Mouse (Mus musculus) small intestine, adult 2 months (tissue): ENCODE results near the gene Sowahb. TPM values are rescaled to one million over a fixed set of nuclear protein-coding genes. Genes with fewer than 3 reads are reported as not detected.
A peak's percentile ranks its signal among the peaks of the same experiment; 100 is the strongest.

Experiments used
- H3K27ac ChIP-seq: fragments of 200-500 bp; 2 replicates; pipeline ENCODE4 v1.5.1; 2012; ENCODE audit warnings: low read depth, low read length, control low read depth, inconsistent platforms; ENCODE audit not compliant: insufficient read depth
- H3K27me3 ChIP-seq: fragments of 200-500 bp; 2 replicates; pipeline ENCODE4 v1.6.1; 2012; ENCODE audit warnings: mild to moderate bottlenecking, moderate library complexity, low read length, inconsistent platforms; ENCODE audit not compliant: control insufficient read depth, insufficient read depth
- H3K36me3 ChIP-seq: fragments of 200-500 bp; 2 replicates; pipeline ENCODE4 v1.6.1; 2012; ENCODE audit warnings: mild to moderate bottlenecking, low read length, control low read depth, inconsistent platforms; ENCODE audit not compliant: control insufficient read depth, insufficient read depth
- H3K4me1 ChIP-seq: fragments of 200-500 bp; 2 replicates; pipeline ENCODE4 v1.6.1; 2012; ENCODE audit warnings: low read length, inconsistent platforms, mixed read lengths; ENCODE audit not compliant: control insufficient read depth, insufficient read depth, insufficient read length
- H3K4me3 ChIP-seq: fragments of 200-500 bp; 2 replicates; pipeline ENCODE4 v1.5.1; 2012; ENCODE audit warnings: low read depth, mild to moderate bottlenecking, control low read depth, inconsistent platforms, low read length, moderate library complexity
- CTCF ChIP-seq: fragments of 200-500 bp; IDR thresholded peaks from 2 replicates; pipeline ENCODE4 v1.5.1; 2012; ENCODE audit warnings: low read depth, mild to moderate bottlenecking, control low read depth, inconsistent platforms, low read length, moderate library complexity, mixed read lengths; ENCODE audit not compliant: insufficient replicate concordance, insufficient read length; ENCODE audit errors: extremely low read depth
- POLR2A ChIP-seq: fragments of 200-500 bp; IDR thresholded peaks from 2 replicates; pipeline ENCODE4 v1.6.1; 2012; ENCODE audit warnings: low read depth, mild to moderate bottlenecking, control low read depth, inconsistent platforms, low read length, moderate library complexity
- WGBS: fragments of 180-500 bp; shearing (Covaris S2); methylation state at CpG from one replicate; pipeline ENCODE4 v1.1.7; 2018; 5-methylcytosine and 5-hydroxymethylcytosine counted together
- polyA plus RNA-seq: library from polyadenylated mRNA; depleted of rRNA; stranded (reverse); fragments of >200 nt; gene quantifications from 2 replicates; pipeline ENCODE4 v1.2.3, GENCODE M21; 2012

Sowahb gene
- polyA plus RNA-seq, 1 experiment, result 33.6 TPM

DNA sequence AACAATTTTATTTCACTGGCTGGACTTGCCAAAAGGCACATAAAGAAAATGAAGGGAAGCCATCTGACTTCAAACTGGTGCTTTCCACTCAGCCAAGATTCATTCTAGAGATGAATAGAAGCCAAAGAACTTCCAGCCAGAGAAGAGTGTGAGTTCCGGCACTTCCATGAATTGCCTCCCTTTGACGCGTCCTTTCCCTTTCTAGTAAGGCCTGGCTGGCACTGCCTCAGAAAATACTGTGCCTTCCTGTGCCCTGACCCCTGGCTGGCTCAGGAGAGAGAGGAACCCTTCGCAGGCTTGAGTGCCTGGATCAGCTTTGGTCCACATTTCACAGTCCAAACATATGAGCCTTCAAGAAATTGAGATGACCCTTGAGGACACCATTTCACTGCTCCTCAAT is 2.8 kb downstream of the Sowahb start:
- Histone ChIP-seq H3K4me1 (peaks cover 8% of the 10 kb centered on the region), H3K4me3 (peak overlapping the region; percentile 86), H3K36me3 (no peaks in the 10 kb centered on the region), H3K27ac (peak overlapping the region; percentile 71), H3K27me3 (no peaks in the 10 kb centered on the region; the same call in 1 of the 2 replicates)
- TF ChIP-seq CTCF (no peak), POLR2A (no peak)
- 31% methylated on average over 4 of the region's 4 CpGs for WGBS

DNA sequence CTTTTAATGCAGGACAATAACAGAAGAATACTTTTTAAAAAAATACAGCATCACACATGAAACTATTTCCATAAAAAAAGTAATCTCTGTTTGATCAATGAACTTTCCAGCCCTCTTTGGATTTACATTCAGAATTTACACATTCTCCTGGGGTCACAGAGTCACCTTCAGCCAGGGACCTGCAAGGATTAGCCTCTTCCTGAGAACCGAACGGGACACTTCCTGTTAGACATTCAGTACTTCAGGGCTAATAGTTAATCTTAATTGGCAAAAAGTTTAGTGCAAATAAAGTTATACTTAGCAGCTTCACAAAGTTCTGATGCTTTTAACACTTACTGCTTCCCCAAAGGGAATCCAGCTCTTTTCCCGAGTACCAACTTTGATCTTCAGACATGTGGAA is 3.5 kb downstream of the Sowahb start:
- Histone ChIP-seq H3K4me3 (peak overlapping the region; percentile 86; the same call in 1 of the 2 replicates), H3K27ac (peak overlapping the region; percentile 71), H3K27me3 (no peaks in the 10 kb centered on the region; the same call in 1 of the 2 replicates), H3K36me3 (no peaks in the 10 kb centered on the region), H3K4me1 (peaks cover 8% of the 10 kb centered on the region)
- 15% methylated on average over 3 of the region's 3 CpGs for WGBS
- TF ChIP-seq CTCF (no peak), POLR2A (no peak)

DNA sequence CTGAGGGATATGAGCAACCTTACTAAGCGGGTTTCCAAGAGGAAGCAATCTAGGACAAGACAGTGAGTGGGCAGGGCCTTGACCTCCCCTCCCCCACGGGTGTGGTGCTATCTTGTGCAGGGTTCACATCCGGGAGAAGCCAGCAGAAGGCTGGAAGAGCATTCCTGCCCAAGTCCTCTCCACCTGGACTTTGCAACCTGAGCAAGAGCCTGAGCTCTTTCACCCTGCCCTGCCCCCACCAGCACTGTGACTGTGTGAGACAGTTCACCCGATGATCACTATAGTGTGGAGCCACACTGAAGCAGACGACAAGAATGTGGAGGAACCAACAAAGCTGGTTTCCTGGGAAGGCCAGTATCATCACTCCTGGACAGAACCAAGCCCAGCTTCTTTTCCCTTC is 4.7 kb downstream of the Sowahb start:
- Histone ChIP-seq H3K27me3 (no peaks in the 10 kb centered on the region; the same call in 1 of the 2 replicates), H3K36me3 (no peaks in the 10 kb centered on the region), H3K4me3 (peak overlapping the region; percentile 39), H3K4me1 (peaks cover 8% of the 10 kb centered on the region), H3K27ac (peak overlapping the region; percentile 77)
- TF ChIP-seq CTCF (no peak), POLR2A (peak; percentile 62)
- WGBS, result 23% methylated on average over 5 of the region's 5 CpGs

DNA sequence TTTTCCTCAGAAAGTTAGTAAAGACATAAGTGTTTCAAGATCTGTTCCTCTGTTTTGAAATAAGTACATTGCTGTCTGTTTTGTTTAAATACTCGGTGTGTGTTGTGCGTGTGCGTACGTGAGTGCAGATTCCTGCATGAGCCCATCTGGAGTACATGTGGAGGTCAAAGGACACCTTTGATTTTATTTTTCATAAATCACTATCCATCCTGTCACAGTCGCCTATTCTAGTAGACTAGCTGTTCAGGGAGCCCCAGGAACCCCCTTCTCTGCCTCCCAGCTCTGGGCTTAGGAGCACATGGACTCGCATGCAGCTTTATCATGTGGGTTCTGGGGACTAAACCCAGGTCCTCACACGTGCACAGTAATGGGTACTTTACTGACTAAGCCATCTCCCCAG is 8.6 kb downstream of the Sowahb start:
- Histone ChIP-seq H3K4me3 (no peak overlapping the region), H3K27ac (no peak overlapping the region), H3K27me3 (no peaks in the 10 kb centered on the region), H3K4me1 (peaks cover 11% of the 10 kb centered on the region), H3K36me3 (no peaks in the 10 kb centered on the region)
- TF ChIP-seq CTCF (no peak), POLR2A (no peak)
- 75% methylated on average over 7 of the region's 7 CpGs for WGBS

DNA sequence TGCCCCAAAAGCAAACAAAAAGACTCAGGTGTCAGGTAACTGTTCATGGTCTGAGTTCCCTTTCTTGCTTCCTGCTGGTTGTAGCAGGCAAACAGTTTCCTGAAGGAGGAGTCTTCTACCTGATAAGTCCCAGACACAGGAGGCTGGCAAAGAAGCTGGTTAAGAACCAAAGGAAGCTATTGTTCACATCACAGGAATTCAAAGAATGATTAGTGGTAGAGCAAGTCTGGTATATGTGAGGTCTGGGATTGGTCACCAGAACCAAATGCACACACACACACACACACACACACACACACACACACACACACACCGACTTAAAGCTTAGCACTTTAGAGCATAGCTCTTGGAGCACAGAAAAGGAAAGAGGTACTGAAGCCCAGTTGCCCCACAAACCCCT is 9.5 kb downstream of the Sowahb start:
- no peak overlapping the region for H3K4me3 ChIP-seq
- H3K27me3 ChIP-seq, result no peaks in the 10 kb centered on the region
- 7% methylated on average over 1 of the region's 1 CpGs for WGBS
- H3K27ac ChIP-seq, result no peak overlapping the region
- H3K4me1 ChIP-seq, result peaks cover 11% of the 10 kb centered on the region
- TF ChIP-seq POLR2A (no peak), CTCF (no peak)
- H3K36me3 ChIP-seq, result no peaks in the 10 kb centered on the region

DNA sequence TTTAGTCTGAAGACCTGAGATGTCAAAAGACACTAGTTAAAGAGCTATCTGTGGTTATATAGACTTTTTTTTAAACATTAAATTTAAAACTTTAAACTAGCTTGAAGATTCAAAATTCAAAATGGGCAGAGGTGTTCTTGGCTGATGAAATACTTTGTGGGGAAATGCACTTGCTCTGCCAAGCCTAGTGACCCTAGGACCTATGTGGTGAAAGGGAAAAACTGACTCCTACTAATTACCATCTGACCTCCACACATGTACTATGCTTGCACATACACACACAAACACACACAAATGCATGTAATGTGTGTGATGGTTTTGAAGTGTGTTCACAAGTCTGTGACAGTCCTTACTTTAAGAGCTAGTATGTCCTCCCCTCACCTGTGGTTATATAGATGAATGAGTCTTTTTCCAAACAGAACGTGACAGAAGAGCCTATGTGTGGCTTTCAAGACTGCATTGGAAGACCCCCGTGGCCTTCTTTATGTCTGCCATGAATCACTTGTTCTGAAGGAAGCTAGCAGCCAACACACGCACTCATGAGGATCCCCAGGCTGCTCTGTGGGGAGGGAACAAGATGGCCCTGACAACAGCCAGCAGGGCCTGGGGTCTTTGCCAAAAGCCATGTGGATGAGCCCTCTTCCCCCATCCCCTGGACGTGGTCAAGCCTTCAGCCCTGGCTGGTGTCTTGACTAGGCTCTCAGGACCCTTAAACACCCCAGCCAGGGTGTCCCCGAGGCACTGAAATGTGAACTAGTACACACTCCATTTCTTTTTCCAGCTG is 11.5 kb downstream of the Sowahb start:
- WGBS, result 82% methylated on average over 5 of the region's 5 CpGs
- peaks cover 3% of the 10 kb centered on the region; the same call in 1 of the 2 replicates for H3K4me1 ChIP-seq
- no peaks in the 10 kb centered on the region for H3K27me3 ChIP-seq
- no peaks in the 10 kb centered on the region for H3K36me3 ChIP-seq
- no peak overlapping the region for H3K4me3 ChIP-seq
- TF ChIP-seq CTCF (no peak), POLR2A (no peak)
- no peak overlapping the region for H3K27ac ChIP-seq

DNA sequence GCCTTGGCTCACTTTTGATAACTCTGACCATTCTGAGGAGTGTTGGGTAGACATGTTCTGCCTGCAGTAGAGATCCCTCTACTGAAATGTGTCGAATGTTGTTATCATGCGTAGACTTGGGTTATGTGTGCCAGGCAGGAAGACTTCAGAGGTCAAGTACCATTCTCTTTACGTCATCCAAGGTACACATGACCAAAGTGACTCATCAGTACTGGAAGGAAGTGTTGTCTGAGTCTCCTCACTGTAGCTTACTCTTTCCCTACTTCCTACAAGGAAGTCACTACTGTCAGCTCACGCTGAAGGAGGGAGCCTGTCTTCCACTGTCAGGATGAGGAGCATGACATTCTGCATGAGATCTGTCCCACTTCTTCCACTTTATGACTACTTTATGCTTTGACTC is 12.2 kb downstream of the Sowahb start:
- 17% methylated on average over 4 of the region's 4 CpGs for WGBS
- no peak overlapping the region for H3K4me3 ChIP-seq
- TF ChIP-seq POLR2A (no peak), CTCF (no peak)
- H3K27ac ChIP-seq, result peak overlapping the region; percentile 14; the same call in 1 of the 2 replicates
- peaks cover 3% of the 10 kb centered on the region; the same call in 1 of the 2 replicates for H3K4me1 ChIP-seq
- H3K36me3 ChIP-seq, result no peaks in the 10 kb centered on the region
- no peaks in the 10 kb centered on the region for H3K27me3 ChIP-seq
